Mouse (Mus musculus): Measurements from ENCODE around the gene Vax2.

DNA sequence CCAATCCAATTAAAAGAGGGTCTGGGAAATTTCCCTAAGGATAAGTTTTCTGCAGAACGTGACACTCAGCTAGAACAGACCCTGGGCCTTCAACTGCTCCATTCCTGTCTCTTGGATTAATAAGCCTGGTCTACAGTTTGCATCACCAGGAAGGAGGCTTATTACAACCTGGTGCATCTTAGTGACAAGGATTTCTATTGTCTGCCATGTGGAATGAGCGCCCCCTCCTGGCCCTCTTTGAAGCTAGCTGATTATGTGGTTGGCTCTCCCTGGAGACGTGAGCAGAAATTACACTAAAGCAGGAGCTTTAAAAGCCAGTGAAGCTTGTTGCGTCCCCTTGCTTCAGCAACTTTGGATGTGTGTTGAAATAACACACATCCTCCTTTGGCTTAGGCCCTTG lies 37.7 kb upstream of the Vax2 start:
- TF ChIP-seq CTCF (IDR thresholded peaks at IDR 0.05; ENCODE audit: low read depth) (peak; percentile 88), EP300 (IDR thresholded peaks at IDR 0.05; ENCODE audit: low read depth) (no peak)
